Mouse (Mus musculus) G1E (cell line): ENCODE measurements around the gene Sqstm1.

Experiments
- CTCF ChIP-seq: IDR thresholded peaks from 2 replicates; pipeline ENCODE4 v1.5.1; 2012; ENCODE audit warnings: low read depth, low read length, inconsistent platforms, mixed read lengths
- GATA1 ChIP-seq: IDR thresholded peaks from 2 replicates; pipeline ENCODE4 v1.6.1; 2012; ENCODE audit warnings: borderline replicate concordance, low read length, inconsistent platforms, mixed read lengths
- POLR2AphosphoS5 ChIP-seq: IDR thresholded peaks from 2 replicates; pipeline ENCODE4 v1.6.1; 2012; ENCODE audit warnings: low read depth, low read length, inconsistent platforms; ENCODE audit not compliant: insufficient replicate concordance

- TF ChIP-seq GATA1 (no peak), CTCF (no peak), POLR2AphosphoS5 (no peak)
Observed at GRCm38 (mm10) chr11:50229252-50229910, 18.8 kb upstream of the Sqstm1 start.
